Mouse (Mus musculus): Measurements from ENCODE around the gene Ceacam15.

Gene Ceacam15

DNA sequence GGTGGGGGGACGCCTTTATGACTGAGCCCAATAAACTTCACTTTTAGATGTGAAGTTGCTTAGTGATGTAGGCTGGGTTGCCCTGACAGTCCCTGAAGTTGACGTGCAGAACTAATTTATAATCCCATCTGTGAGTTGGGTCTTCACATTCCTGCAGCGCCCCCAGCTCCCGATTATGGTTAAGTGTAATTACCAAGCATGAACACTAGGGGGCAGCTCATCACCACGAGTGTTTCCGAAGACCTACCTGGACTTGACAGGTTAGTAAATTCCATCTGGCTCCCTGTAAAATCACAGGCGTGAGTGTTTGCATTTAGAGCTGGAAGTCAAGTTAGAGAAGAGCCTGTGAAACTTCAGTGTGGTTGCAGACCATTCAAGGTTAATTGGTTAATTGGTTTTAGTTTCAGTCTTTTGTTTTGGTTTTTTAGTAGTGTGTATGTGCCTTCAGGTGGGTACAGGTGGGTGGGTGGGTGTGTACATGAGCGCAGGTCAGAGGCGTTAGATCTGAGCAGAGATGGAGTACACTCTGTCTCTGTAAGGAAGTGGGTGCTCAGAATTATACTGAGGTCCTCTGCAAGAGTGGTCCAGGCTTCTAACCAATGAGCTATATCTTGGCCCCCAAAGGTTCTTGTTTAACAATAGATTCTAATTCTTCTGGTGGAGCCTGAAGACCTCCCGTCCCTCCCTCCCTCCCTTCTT is 45.8 kb downstream of the Ceacam15 start:
- peak; percentile 49 for DNase-seq (ENCODE audit: low read depth)

DNA sequence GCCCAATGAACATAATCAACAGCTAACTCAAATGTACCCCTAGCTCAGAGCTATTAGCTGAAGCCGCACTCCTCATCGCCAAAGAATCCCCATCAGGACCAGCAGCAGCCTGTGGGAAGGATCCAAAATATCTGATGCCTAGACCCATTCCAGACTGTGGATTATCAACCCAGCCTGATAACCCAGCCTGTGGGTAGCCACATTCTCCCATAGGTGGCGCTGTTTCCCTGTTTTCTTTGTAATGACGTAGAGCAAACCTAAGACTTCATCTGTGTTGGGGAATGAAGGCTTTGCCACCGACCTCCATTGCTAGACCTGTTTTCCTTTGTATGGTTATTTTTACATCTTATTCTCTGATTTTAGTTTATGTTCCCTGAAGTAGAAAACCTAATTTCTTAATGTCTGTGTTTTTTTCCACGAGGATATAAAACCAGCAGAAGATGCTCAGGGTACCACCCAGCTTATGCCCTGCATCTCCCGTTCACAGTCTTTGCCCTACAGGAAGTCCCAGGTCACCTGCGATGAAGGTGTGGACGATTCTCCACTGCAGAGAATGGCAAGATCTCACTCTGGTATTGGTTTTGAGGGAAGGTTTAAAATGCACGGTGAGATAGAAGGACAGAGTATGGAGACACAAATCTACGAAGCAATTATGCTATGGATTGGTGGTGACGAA is 47.3 kb downstream of the Ceacam15 start:
- DNase-seq (ENCODE audit: low read depth), result peak; percentile 72

DNA sequence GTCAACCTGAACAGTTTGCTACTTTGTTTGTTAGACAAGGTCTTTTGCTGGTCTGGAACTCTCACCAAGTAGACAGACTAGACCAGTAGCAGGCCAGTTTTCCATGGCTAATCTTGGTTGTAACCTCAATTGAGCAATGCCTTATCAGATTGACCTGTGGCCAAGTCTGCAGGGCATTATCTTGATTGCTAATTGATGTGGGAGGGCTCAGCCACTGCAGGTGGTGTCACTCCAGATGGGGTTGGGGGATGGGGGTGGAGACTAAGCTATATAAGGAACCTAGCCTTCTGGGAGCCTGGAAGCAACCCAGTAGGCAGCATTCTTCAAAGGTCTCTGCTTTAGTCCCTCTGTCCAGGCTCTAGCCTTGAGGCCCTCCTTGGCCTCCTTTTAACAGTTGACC is 51.8 kb downstream of the Ceacam15 start:
- no peak for DNase-seq (ENCODE audit: low read depth)

DNA sequence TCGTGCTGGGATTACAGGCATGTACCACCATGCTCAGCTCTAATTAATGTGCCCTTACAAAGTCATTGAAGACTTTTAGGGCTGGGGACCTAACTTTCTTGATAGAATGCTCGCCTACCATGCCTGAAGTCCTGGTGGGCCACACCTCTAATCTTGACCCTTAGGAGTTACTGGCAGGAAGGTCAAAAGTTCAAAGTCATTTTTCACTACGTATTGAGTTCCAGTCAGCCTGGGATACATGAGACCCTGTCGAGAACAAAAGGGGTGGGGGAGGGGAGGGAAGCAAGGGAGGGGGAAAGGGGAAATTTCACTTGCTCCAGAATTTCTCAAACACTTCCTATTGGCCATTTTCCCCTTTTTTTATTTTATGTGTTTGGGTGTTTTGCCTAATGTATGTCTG is 52.4 kb downstream of the Ceacam15 start:
- DNase-seq (ENCODE audit: low read depth), result no peak
